9 mouse cellular contexts compared by ENCODE assay signal in the genomic region with DNA sequence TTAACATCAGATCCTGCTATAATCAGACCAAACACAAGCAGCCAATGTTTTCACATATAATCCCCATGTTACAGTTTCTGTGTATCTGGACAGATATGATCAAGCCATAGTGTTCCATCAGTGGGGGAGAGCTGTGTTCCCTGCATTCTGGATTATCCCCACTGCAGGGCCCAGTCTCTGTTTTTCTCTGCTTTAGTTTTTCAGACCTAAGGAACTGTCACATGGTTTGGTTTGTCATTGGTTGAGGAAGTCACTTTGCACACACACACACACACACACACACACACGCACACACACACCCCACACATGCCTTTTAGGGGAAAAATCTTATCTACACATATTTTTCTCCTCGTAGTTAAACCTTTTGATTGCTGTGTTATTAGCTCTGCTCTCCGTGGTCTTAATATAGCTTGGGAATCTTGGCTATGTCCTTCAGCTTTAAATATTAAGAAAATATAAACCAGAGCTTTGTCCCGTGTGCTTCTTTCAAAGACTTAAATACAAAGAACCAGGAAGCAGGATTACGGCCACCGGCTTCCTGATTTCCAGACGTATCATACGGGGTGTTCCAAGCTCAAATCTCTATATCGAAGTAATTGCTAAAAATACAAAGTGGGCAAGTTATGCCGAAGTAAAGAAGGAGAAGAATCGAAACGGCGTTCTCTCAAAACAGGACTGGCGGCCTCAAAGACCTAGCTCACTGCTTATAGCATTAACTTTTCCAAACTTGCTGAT. TPM values are rescaled to one million over a fixed set of nuclear protein-coding genes. Genes with fewer than 3 reads are reported as not detected.
DNase-seq lines count a peak whose midpoint lies in the region; ATAC-seq and TF ChIP-seq lines count a peak whose summit lies in the region.
"Had no signal": no experiment of that assay in that cellular context is flagged by ENCODE, and none has a peak within 500 bp of the region (broad histone marks: within the 10 kb centered on the region; RNA-seq: fewer than 3 reads in every experiment).

No protein-coding gene starts in this region.

- TF ChIP-seq CTCF in heart, adult 2 months (IDR thresholded peaks at IDR 0.05) = no peak
- TF ChIP-seq CTCF in bone marrow macrophage, adult 2 months (IDR thresholded peaks at IDR 0.05; ENCODE audit: low read depth, low read length) = no peak

- intact Hi-C loops in heart, adult 2 months (cut with DNase I) = loop anchor here (1.0 kb wide), 1 partner anchor 174 kb away; no protein-coding TSS in a partner anchor

- peaks cover 4% of the 10 kb centered on the region for H3K36me3 ChIP-seq in heart, adult 2 months (ENCODE audit: control insufficient read depth, insufficient read depth, low read length)
- H3K36me3 ChIP-seq in heart, embryonic 12.5 days = no peaks in the 10 kb centered on the region
- no peaks in the 10 kb centered on the region for H3K36me3 ChIP-seq in limb, embryonic 15.5 days
- H3K36me3 ChIP-seq in limb, embryonic 10.5 days = no peaks in the 10 kb centered on the region

- H3K9ac ChIP-seq in heart, adult 2 months (ENCODE audit: low read depth, low read length) = peak overlapping the region; percentile 30; the same call in 1 of the 2 replicates
- no peak overlapping the region for H3K9ac ChIP-seq in heart, embryonic 12.5 days
- H3K9ac ChIP-seq in limb, embryonic 15.5 days = no peak overlapping the region

- peaks cover 7% of the 10 kb centered on the region for H3K79me2 ChIP-seq in heart, adult 2 months (replicated peaks; ENCODE audit: control insufficient read depth, insufficient read depth, low read length)

- no peaks in the 10 kb centered on the region for H3K9me3 ChIP-seq in heart, embryonic 12.5 days (replicated peaks)
- H3K9me3 ChIP-seq in limb, embryonic 15.5 days = no peaks in the 10 kb centered on the region
- H3K9me3 ChIP-seq in limb, embryonic 10.5 days (replicated peaks) = no peaks in the 10 kb centered on the region

- ATAC-seq in heart, embryonic 12.5 days (ENCODE audit: insufficient number of reproducible peaks, low FRiP score) = no peak
- ATAC-seq in limb, embryonic 15.5 days (ENCODE audit: insufficient number of reproducible peaks, low FRiP score, low TSS enrichment, low read depth) = no peak
- ATAC-seq in megakaryocyte-erythroid progenitor cell, adult 5-6 weeks (replicated peaks; ENCODE audit: low FRiP score, low TSS enrichment, poor library complexity, severe bottlenecking) = no peak
- ATAC-seq: forebrain, embryonic 16.5 days had no signal

- no peak overlapping the region; the same call in 1 of the 2 replicates for H3K4me3 ChIP-seq in heart, adult 2 months
- no peak overlapping the region for H3K4me3 ChIP-seq in heart, embryonic 12.5 days
- H3K4me3 ChIP-seq in limb, embryonic 15.5 days = no peak overlapping the region
- H3K4me3 ChIP-seq in limb, embryonic 10.5 days = no peak overlapping the region
- H3K4me3 ChIP-seq in bone marrow macrophage, adult 2 months (ENCODE audit: insufficient read depth, low read length) = no peak overlapping the region

- no peak for TF ChIP-seq POLR2A in heart, adult 2 months (IDR thresholded peaks at IDR 0.05; ENCODE audit: insufficient read depth, low read depth, low read length)
- TF ChIP-seq POLR2A in bone marrow macrophage, adult 2 months (IDR thresholded peaks at IDR 0.05; ENCODE audit: borderline replicate concordance, low read depth, low read length) = no peak

- peak in 1 of 2 experiments; percentile 40 for DNase-seq in heart, adult 2 months
- no peak for DNase-seq in limb, embryonic 10.5 days (ENCODE audit: low spot score)
- DNase-seq in naive thymus-derived CD4-positive, alpha-beta T cell, adult 2 months (ENCODE audit: low read depth) = peak; percentile 39
- DNase-seq in cerebellum, postnatal 14 days = no peak

- no peak overlapping the region for H3K4me2 ChIP-seq in heart, embryonic 12.5 days
- no peak overlapping the region for H3K4me2 ChIP-seq in limb, embryonic 15.5 days

- 37% methylated on average over 14 of the region's 14 CpGs for WGBS in heart, adult 2 months
- 72% methylated on average over 14 of the region's 14 CpGs for WGBS in heart, embryonic 12.5 days
- 74% methylated on average over 14 of the region's 14 CpGs for WGBS in limb, embryonic 15.5 days
- WGBS in limb, embryonic 10.5 days = 92% methylated on average over 14 of the region's 14 CpGs

- peaks cover 10% of the 10 kb centered on the region for H3K4me1 ChIP-seq in heart, adult 2 months (ENCODE audit: control insufficient read depth, insufficient read depth, low read length)
- peaks cover 24% of the 10 kb centered on the region for H3K4me1 ChIP-seq in heart, embryonic 12.5 days (replicated peaks)
- peaks cover 18% of the 10 kb centered on the region for H3K4me1 ChIP-seq in limb, embryonic 15.5 days
- H3K4me1 ChIP-seq in limb, embryonic 10.5 days = peaks cover 39% of the 10 kb centered on the region
- peaks cover 26% of the 10 kb centered on the region for H3K4me1 ChIP-seq in bone marrow macrophage, adult 2 months (ENCODE audit: control insufficient read depth, insufficient read depth, low read length)

- H3K27me3 ChIP-seq in heart, adult 2 months (ENCODE audit: control insufficient read depth, insufficient read depth, low read length) = no peaks in the 10 kb centered on the region
- no peaks in the 10 kb centered on the region for H3K27me3 ChIP-seq in heart, embryonic 12.5 days (replicated peaks)
- no peaks in the 10 kb centered on the region for H3K27me3 ChIP-seq in limb, embryonic 15.5 days
- no peaks in the 10 kb centered on the region for H3K27me3 ChIP-seq in limb, embryonic 10.5 days (ENCODE audit: low read depth, poor library complexity, severe bottlenecking)

- peak overlapping the region; percentile 97 for H3K27ac ChIP-seq in heart, adult 2 months
- H3K27ac ChIP-seq in heart, embryonic 12.5 days (ENCODE audit: poor library complexity, severe bottlenecking) = no peak overlapping the region
- H3K27ac ChIP-seq in limb, embryonic 15.5 days = peak overlapping the region; percentile 38
- no peak overlapping the region for H3K27ac ChIP-seq in limb, embryonic 10.5 days
- H3K27ac ChIP-seq in bone marrow macrophage, adult 2 months (ENCODE audit: insufficient read depth, low read depth, low read length) = peak overlapping the region; percentile 89

- no peak for TF ChIP-seq EP300 in heart, adult 2 months (IDR thresholded peaks at IDR 0.05; ENCODE audit: insufficient read depth, low read depth, low read length)

RNA-seq across cellular contexts. Expression of gene Rhob, which starts 1.9 kb away (rescaled TPM):
- total RNA-seq in heart, adult 2 months (2021) = 100 to 1,000 TPM; 163 to 193 TPM
- polyA plus RNA-seq in heart, adult 2 months (2012; rRNA removed) = 184 and 194 TPM in 2 replicates
- 52.9 and 55.1 TPM in 2 replicates for polyA plus RNA-seq in heart, embryonic 12.5 days (2016; fragmentation: Nextera tagmentation; extraction: Ambion mirVana)
- 54.1 and 60.5 TPM in 2 replicates for polyA plus RNA-seq in limb, embryonic 15.5 days (2015; fragmentation: Nextera tagmentation; extraction: Ambion mirVana)
- 14.7 and 16.7 TPM in 2 replicates for polyA plus RNA-seq in limb, embryonic 10.5 days (2016; fragmentation: Nextera tagmentation; extraction: Ambion mirVana)
- 50.1 and 50.3 TPM in 2 replicates for polyA plus RNA-seq in bone marrow macrophage, adult 2 months (2012; ENCODE audit: insufficient read depth, insufficient read length, missing spikeins)
- total RNA-seq in megakaryocyte-erythroid progenitor cell, adult 5-6 weeks (2014; fragmentation: Nextera tagmentation) = 4.2 and 5.1 TPM in 2 replicates
- 23.1 TPM in 2 replicates for total RNA-seq in megakaryocyte-erythroid progenitor cell, adult 5-6 weeks (2017)

Comparison
In these comparisons a context has a peak if more than half of its experiments do, and no peak if none do; other contexts are left out.
1. H3K27ac ChIP-seq: peak in heart, adult 2 months (single experiment), limb, embryonic 15.5 days (single experiment) and bone marrow macrophage, adult 2 months (single experiment); none in heart, embryonic 12.5 days (single experiment) and limb, embryonic 10.5 days (single experiment).